Mouse (Mus musculus) CH12.LX (cell line): Measurements from ENCODE around the gene Pck2. TPM values are rescaled to one million over a fixed set of nuclear protein-coding genes. Genes with fewer than 3 reads are reported as not detected.

Source experiments
- DNase-seq: peaks from one replicate; pipeline ENCODE4 v3.0.0-alpha.2; 2013; ENCODE audit errors: extremely low read depth
- H3K27ac ChIP-seq: 2 replicates; pipeline ENCODE4 v1.5.1; 2012; ENCODE audit warnings: low read depth, mild to moderate bottlenecking, control low read depth, moderate library complexity; ENCODE audit not compliant: insufficient read depth
- H3K27me3 ChIP-seq: replicated peaks from 2 replicates; pipeline ENCODE3; 2012; ENCODE audit warnings: inconsistent platforms
- H3K36me3 ChIP-seq, 2 experiments: replicated peaks in 1 of 2; 2 replicates each; pipeline versions ENCODE3 to v1.6.1; 2012; ENCODE audit warnings: inconsistent platforms in 1 of 2, low read length in 1 of 2, mild to moderate bottlenecking in 1 of 2, mixed read lengths in 1 of 2, moderate library complexity in 1 of 2; ENCODE audit not compliant: control insufficient read depth in 1 of 2, insufficient read depth in 1 of 2
- H3K4me1 ChIP-seq, 2 experiments: 2 replicates each; pipeline ENCODE4 v1.6.1; 2012; ENCODE audit warnings: inconsistent platforms in 1 of 2, moderate library complexity in 1 of 2; ENCODE audit not compliant: insufficient read depth in 2 of 2, control insufficient read depth in 1 of 2
- H3K4me2 ChIP-seq: 2 replicates; pipeline ENCODE4 v1.6.1; 2012; ENCODE audit warnings: low read depth, mild to moderate bottlenecking, control low read depth; ENCODE audit not compliant: poor library complexity, insufficient read depth, severe bottlenecking
- H3K4me3 ChIP-seq, 3 experiments: fragments of 150-350 bp in 1 of 3; sonication (generic) in 1 of 3; replicated peaks in 1 of 3; 2 replicates each; pipeline versions ENCODE3 to v1.5.1; 2011 to 2012; ENCODE audit warnings: low read depth in 2 of 3, low read length in 2 of 3, mild to moderate bottlenecking in 2 of 3, moderate library complexity in 2 of 3, control low read depth in 1 of 3, improper control_type of control experiment in 1 of 3, inconsistent platforms in 1 of 3, mixed read lengths in 1 of 3; ENCODE audit not compliant: poor library complexity in 1 of 3
- H3K79me2 ChIP-seq: replicated peaks from 2 replicates; pipeline ENCODE4 v1.6.1; 2012; ENCODE audit warnings: mild to moderate bottlenecking, moderate library complexity; ENCODE audit not compliant: control insufficient read depth, poor library complexity, insufficient read depth, severe bottlenecking; ENCODE audit errors: extremely low read depth
- H3K9ac ChIP-seq: 2 replicates; pipeline ENCODE4 v1.6.1; 2012; ENCODE audit warnings: low read depth, mild to moderate bottlenecking, control low read depth, moderate library complexity; ENCODE audit not compliant: insufficient read depth
- H3K9me3 ChIP-seq: replicated peaks from 2 replicates; pipeline ENCODE3; 2012; ENCODE audit warnings: low read length, inconsistent platforms, mixed read lengths
- BHLHE40 ChIP-seq: IDR thresholded peaks from 2 replicates; pipeline ENCODE4 v1.6.1; 2011; ENCODE audit warnings: mild to moderate bottlenecking, low read depth, low read length, improper control_type of control experiment
- CHD2 ChIP-seq: IDR thresholded peaks from 2 replicates; pipeline ENCODE4 v1.6.1; 2011; ENCODE audit warnings: low read length, improper control_type of control experiment
- CTCF ChIP-seq, 2 experiments: IDR thresholded peaks in 1 of 2; conservative IDR thresholded peaks in 1 of 2; 2 replicates each; pipeline ENCODE4 v1.5.1; 2011 to 2012; ENCODE audit warnings: low read depth in 2 of 2, low read length in 2 of 2, improper control_type of control experiment in 1 of 2, inconsistent platforms in 1 of 2, mild to moderate bottlenecking in 1 of 2, moderate library complexity in 1 of 2
- EP300 ChIP-seq: IDR thresholded peaks from 2 replicates; pipeline ENCODE4 v1.6.1; 2011; ENCODE audit warnings: low read length, improper control_type of control experiment
- ETS1 ChIP-seq: conservative IDR thresholded peaks from 2 replicates; pipeline ENCODE4 v1.6.1; 2012; ENCODE audit warnings: low read depth, mild to moderate bottlenecking, inconsistent platforms, low read length, improper control_type of control experiment, moderate library complexity
- IRF4 ChIP-seq: IDR thresholded peaks from 2 replicates; pipeline ENCODE4 v1.6.1; 2014; ENCODE audit warnings: low read depth, mild to moderate bottlenecking, inconsistent platforms, low read length, improper control_type of control experiment
- JUND ChIP-seq: conservative IDR thresholded peaks from 2 replicates; pipeline ENCODE4 v1.6.1; 2011; ENCODE audit warnings: low read depth, low read length, improper control_type of control experiment
- MAX ChIP-seq: IDR thresholded peaks from 2 replicates; pipeline ENCODE4 v1.6.1; 2011; ENCODE audit warnings: low read length, improper control_type of control experiment
- MAZ ChIP-seq: IDR thresholded peaks from 2 replicates; pipeline ENCODE4 v1.6.1; 2012; ENCODE audit warnings: low read depth, mild to moderate bottlenecking, inconsistent platforms, low read length, improper control_type of control experiment, moderate library complexity
- MXI1 ChIP-seq: IDR thresholded peaks from 2 replicates; pipeline ENCODE4 v1.6.1; 2011; ENCODE audit warnings: mild to moderate bottlenecking, low read depth, low read length, improper control_type of control experiment
- MYC ChIP-seq: IDR thresholded peaks from 2 replicates; pipeline ENCODE4 v1.6.1; 2011; ENCODE audit warnings: low read depth, mild to moderate bottlenecking, improper control_type of control experiment, low read length
- NRF1 ChIP-seq: IDR thresholded peaks from 2 replicates; pipeline ENCODE4 v1.6.1; 2014; ENCODE audit warnings: low read depth, mild to moderate bottlenecking, inconsistent platforms, low read length, improper control_type of control experiment, moderate library complexity
- TCF12 ChIP-seq: IDR thresholded peaks from 2 replicates; pipeline ENCODE4 v1.6.1; 2014; ENCODE audit warnings: low read depth, mild to moderate bottlenecking, inconsistent platforms, low read length, improper control_type of control experiment
- UBTF ChIP-seq: IDR thresholded peaks from 2 replicates; pipeline ENCODE4 v1.6.1; 2012; ENCODE audit warnings: low read depth, mild to moderate bottlenecking, inconsistent platforms, low read length, improper control_type of control experiment, moderate library complexity
- USF1 ChIP-seq: IDR thresholded peaks from 2 replicates; pipeline ENCODE4 v1.6.1; 2014; ENCODE audit warnings: low read depth, mild to moderate bottlenecking, inconsistent platforms, low read length, improper control_type of control experiment
- ZKSCAN1 ChIP-seq: IDR thresholded peaks from 2 replicates; pipeline ENCODE4 v1.6.1; 2012; ENCODE audit warnings: low read depth, inconsistent platforms, low read length, improper control_type of control experiment, borderline replicate concordance
- ZMIZ1 ChIP-seq: IDR thresholded peaks from 2 replicates; pipeline ENCODE4 v1.6.1; 2012; ENCODE audit warnings: low read depth, mild to moderate bottlenecking, inconsistent platforms, low read length, improper control_type of control experiment
- ZNF384 ChIP-seq: IDR thresholded peaks from 2 replicates; pipeline ENCODE4 v1.6.1; 2012; ENCODE audit warnings: low read depth, low read length, improper control_type of control experiment, inconsistent platforms
- dilution Hi-C: fragments of 300-500 bp; cut with MboI; formaldehyde crosslinking; loops from 2 replicates; pipeline ENCODE4 v1.14.3; 2020; ENCODE audit warnings: low sequenced_read_pairs; ENCODE audit not compliant: extremely low pct_unique_long_range_greater_than_20kb, extremely low pct_ligation_motif_present
- in situ Hi-C: fragments of 300-500 bp; cut with MboI; formaldehyde crosslinking; loops from 3 replicates; pipeline ENCODE4 v1.14.3; 2019; ENCODE audit warnings: low sequenced_read_pairs, low pct_ligation_motif_present, low pct_unique_long_range_greater_than_20kb, mixed read lengths
- polyA plus RNA-seq: library from polyadenylated mRNA; unstranded; fragments of >175 nt; gene quantifications from 2 replicates; pipeline ENCODE4 v1.2.1, GENCODE M21; 2012; ENCODE audit warnings: low read depth; ENCODE audit not compliant: insufficient read length
- total RNA-seq, 2 experiments: library from RNA; depleted of rRNA; stranded (reverse); fragments of 300-350 nt in 1 of 2; fragments of >200 nt in 1 of 2; gene quantifications; 2 replicates each; pipeline ENCODE4 v1.2.3; 2012 to 2014

Gene Pck2
- total and polyA plus RNA-seq, 3 experiments = 120 to 286 (median 144) TPM

DNA sequence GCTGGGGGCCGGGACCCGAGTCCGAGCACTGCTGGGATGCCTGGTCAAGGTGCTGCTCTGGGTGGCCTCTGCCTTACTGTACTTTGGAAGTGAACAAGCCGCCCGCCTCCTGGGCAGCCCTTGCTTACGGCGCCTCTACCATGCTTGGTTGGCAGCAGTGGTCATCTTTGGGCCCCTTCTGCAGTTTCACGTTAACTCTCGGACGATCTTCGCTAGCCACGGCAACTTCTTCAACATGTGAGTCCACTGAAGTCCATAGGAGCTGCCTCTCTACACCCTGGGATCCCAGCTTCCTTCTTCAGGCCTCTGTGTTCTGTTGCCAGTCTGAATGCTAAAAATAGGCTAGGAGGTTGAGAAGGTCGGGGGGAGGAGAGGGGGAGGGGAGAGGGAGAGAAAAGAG lies 35.6 kb downstream of the Pck2 start:
- in situ Hi-C loops (no loop called here), dilution Hi-C loops (no loop called here)
- H3K9ac ChIP-seq = no peak overlapping the region
- H3K27ac ChIP-seq = no peak overlapping the region
- peaks cover 10 to 16% of the 10 kb centered on the region in 2 experiments for H3K36me3 ChIP-seq
- no peaks in the 10 kb centered on the region for H3K27me3 ChIP-seq
- no peak for DNase-seq
- no peak overlapping the region for H3K4me3 ChIP-seq
- TF ChIP-seq USF1 = no peak
- no peak for TF ChIP-seq ZKSCAN1
- TF ChIP-seq EP300 = no peak
- TF ChIP-seq MXI1 = no peak
- no peak for TF ChIP-seq TCF12
- no peak for TF ChIP-seq MYC
- TF ChIP-seq MAX = no peak
- TF ChIP-seq NRF1 = no peak
- peaks cover 12% of the 10 kb centered on the region for H3K79me2 ChIP-seq
- no peak overlapping the region for H3K4me2 ChIP-seq
- H3K9me3 ChIP-seq = no peaks in the 10 kb centered on the region
- peaks cover 10 to 22% of the 10 kb centered on the region in 2 experiments for H3K4me1 ChIP-seq

DNA sequence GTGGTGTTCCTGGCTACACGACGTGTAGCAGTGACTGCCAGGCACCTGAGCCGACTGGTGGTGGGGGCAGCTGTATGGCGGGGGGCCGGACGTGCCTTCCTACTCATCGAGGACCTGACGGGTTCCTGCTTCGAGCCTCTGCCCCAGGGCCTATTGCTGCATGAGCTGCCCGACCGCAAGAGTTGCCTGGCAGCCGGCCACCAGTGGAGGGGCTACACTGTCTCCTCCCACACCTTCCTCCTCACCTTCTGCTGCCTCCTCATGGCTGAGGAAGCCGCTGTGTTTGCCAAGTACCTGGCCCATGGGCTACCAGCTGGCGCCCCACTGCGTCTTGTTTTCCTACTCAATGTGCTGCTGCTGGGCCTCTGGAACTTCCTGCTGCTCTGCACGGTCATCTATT lies 36.3 kb downstream of the Pck2 start:
- H3K9me3 ChIP-seq = no peaks in the 10 kb centered on the region
- no peak for TF ChIP-seq MAZ
- TF ChIP-seq BHLHE40 = no peak
- TF ChIP-seq ZMIZ1 = no peak
- TF ChIP-seq UBTF = no peak
- TF ChIP-seq CHD2 = no peak
- TF ChIP-seq IRF4 = no peak
- TF ChIP-seq JUND = no peak
- TF ChIP-seq MXI1 = no peak
- no peak for TF ChIP-seq ETS1
- TF ChIP-seq CTCF (conservative IDR thresholded peaks at IDR 0.05 in 1 of 2, IDR thresholded peaks at IDR 0.05 in 1 of 2; ENCODE audit: low read depth in 2 of 2, low read length in 2 of 2) = no peak
- TF ChIP-seq ZNF384 = no peak
- no peak for TF ChIP-seq MAX
- H3K4me1 ChIP-seq = peaks cover 13 to 27% of the 10 kb centered on the region in 2 experiments
- H3K9ac ChIP-seq = no peak overlapping the region
- no peak overlapping the region for H3K4me2 ChIP-seq
- H3K36me3 ChIP-seq = peaks cover 15 to 20% of the 10 kb centered on the region in 2 experiments
- no peak overlapping the region for H3K27ac ChIP-seq
- no peak overlapping the region for H3K4me3 ChIP-seq
- no peaks in the 10 kb centered on the region for H3K27me3 ChIP-seq
- no peak for DNase-seq
- peaks cover 12% of the 10 kb centered on the region for H3K79me2 ChIP-seq
- in situ Hi-C loops (no loop called here), dilution Hi-C loops (no loop called here)
